Mouse (Mus musculus) heart, adult 10 weeks (tissue): Measurements from ENCODE around the gene Zfp706. TPM values are rescaled to one million over a fixed set of nuclear protein-coding genes. Genes with fewer than 3 reads are reported as not detected.

Source experiments
- polyA plus RNA-seq: library from polyadenylated mRNA; stranded (reverse); fragments of 350-450 nt; fragmentation: Illumina TruSeq; extraction: RNeasy Lipid Tissue Mini Kit (QIAGEN cat#74804); gene quantifications from one replicate; pipeline ENCODE4 v1.2.3, GENCODE M21; 2014; ENCODE audit warnings: low read depth, low replicate concordance

Zfp706 gene
- polyA plus RNA-seq, result 193 TPM

GRCm38 (mm10) chr15:37007233-37007958 lies at the start of gene Zfp706:
Gene Zfp706, minus strand, starts transcription at chr15:37007773.

